Mouse (Mus musculus) kidney, adult 11 months (tissue): ENCODE results near the gene Vmn2r95.
"Not testable (repeated sequence)": the region's sequence is repeated elsewhere in the genome, so short reads cannot be mapped to it uniquely, and the experiment has no call there.

Experiments used
- DNase-seq: peaks from one replicate; pipeline ENCODE4 v3.0.0; 2022

The Vmn2r95 gene

DNA sequence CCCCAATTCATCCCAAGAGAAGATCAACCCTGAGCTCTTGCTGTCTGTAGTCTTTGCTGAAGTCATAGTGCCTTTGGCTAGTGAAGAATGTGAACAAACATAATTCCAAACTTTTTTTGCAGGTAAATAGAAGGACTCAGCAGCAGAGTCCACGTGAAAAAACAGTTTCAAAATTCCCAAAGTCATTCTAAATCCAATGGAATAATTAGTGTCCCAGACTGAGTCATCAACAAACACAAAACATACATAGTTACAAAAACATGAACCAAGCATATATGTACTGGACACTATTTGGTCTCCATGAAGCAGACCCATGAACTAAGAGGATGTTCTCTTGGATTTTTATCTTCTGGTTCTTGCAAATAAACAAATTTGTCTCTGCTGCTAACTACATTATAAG, at the start of gene Vmn2r95:
Gene Vmn2r95, plus strand, starts transcription at position 301 of the 400 bp plus-strand sequence.
- no peak for DNase-seq

DNA sequence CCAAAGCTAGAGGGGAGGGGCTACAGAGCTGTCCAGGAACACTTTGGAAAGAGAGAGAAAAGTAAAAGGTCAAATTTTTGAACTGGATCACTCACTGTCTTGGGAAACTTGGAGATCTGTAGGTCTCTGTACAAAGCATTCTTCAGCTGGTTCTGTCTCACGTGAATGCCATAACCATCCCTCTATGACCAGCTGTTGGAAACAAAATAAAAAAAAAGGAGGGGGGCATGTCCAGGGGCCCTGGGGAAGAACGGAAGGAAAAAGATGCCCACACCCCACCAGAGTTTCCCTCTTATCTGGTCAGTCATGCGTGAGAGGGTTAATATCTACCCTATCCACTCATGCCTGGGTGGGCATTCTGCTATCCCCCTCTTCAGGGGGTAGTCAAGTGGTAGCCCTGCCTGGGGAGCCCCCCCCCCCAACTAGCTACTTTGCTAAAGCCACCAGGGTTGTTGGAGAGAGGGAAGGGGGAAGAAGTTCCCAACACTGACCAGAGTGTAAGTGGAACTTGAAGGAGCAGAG, 31.8 kb downstream of the Vmn2r95 start:
- DNase-seq, result no peak

- DNase-seq, result not testable (repeated sequence)
Measured at GRCm38 (mm10) chr17:18458126-18458634, 34.3 kb downstream of the Vmn2r95 start.

DNA sequence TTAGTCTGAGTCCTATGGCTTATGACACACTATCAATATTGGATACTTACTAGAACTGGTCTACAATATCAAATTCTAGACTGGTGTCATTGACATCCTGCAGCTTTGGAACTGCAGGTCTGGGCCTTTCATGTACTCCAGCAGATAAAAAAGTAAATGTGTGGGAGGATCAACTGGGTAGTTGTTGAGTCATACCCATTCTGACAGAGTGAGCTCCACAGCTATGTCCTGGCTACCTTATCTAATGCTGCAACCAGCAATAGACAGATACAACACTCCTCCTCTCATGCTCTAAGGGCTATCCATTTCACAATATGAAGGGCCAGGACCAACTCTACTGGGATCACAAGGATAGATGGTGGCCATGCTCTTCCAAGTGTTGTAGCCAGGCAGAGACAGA, 38.8 kb downstream of the Vmn2r95 start:
- no peak for DNase-seq

DNA sequence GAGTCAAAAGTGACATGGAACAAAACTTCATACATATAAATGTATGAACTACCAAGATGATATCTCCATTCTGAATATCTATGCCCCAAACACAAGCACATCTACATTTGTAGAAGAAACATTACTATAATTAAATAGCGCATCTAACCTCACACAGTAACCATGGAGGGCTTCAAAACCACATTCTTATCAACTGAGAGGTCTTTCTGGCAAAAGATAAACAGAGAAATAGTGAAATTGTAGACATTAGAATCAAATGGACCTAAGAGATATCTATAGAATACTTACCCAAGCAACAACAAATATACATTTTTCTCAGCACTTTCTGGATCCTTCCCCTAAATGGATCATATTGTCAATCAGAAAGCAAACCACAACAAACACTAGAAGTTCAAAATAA, 56.0 kb downstream of the Vmn2r95 start:
- no peak for DNase-seq
